Mouse (Mus musculus): ENCODE data around the gene Rasgrp2.

- TF ChIP-seq MAFK (IDR thresholded peaks at IDR 0.05; ENCODE audit: insufficient read depth, low read depth, low read length) (no peak), CHD2 (IDR thresholded peaks at IDR 0.05; ENCODE audit: low read depth, low read length) (no peak), HCFC1 (IDR thresholded peaks at IDR 0.05; ENCODE audit: borderline replicate concordance, insufficient read depth, low read length) (no peak), ZNF384 (IDR thresholded peaks at IDR 0.05; ENCODE audit: low read depth, low read length) (no peak), ZC3H11A (IDR thresholded peaks at IDR 0.05; ENCODE audit: borderline replicate concordance, low read depth, low read length) (no peak)
These were observed 60.4 kb downstream of the Rasgrp2 start for GRCm38 (mm10) chr19:6459504-6459903.
